Mouse (Mus musculus) hematopoietic stem cell, adult 5-6 weeks (primary cell): ENCODE measurements around the gene Uchl4. TPM values are rescaled to one million over a fixed set of nuclear protein-coding genes. Genes with fewer than 3 reads are reported as not detected.
"Not testable (repeated sequence)": the region's sequence is repeated elsewhere in the genome, so short reads cannot be mapped to it uniquely, and the experiment has no call there.

Source experiments
- ATAC-seq, 2 experiments: fragments of 125-278 bp in 1 of 2; replicated peaks in 1 of 2; 2 replicates each; pipeline ENCODE4 v1.8.0; 2016 to 2017; ENCODE audit warnings: inconsistent platforms in 2 of 2, mild to moderate bottlenecking in 2 of 2, moderate number of reproducible peaks in 2 of 2, low read depth in 1 of 2, moderate TSS enrichment in 1 of 2; ENCODE audit not compliant: low FRiP score in 2 of 2, poor library complexity in 2 of 2, severe bottlenecking in 2 of 2, insufficient read depth in 1 of 2, low TSS enrichment in 1 of 2
- total RNA-seq: library from RNA; stranded (forward); fragments of 172-1452, 232-1000 nt; gene quantifications from 2 replicates; pipeline ENCODE4 v1.2.3, GENCODE M21; 2017

Gene Uchl4
- total RNA-seq, 1 experiment from 2014 or later = not detected

DNA sequence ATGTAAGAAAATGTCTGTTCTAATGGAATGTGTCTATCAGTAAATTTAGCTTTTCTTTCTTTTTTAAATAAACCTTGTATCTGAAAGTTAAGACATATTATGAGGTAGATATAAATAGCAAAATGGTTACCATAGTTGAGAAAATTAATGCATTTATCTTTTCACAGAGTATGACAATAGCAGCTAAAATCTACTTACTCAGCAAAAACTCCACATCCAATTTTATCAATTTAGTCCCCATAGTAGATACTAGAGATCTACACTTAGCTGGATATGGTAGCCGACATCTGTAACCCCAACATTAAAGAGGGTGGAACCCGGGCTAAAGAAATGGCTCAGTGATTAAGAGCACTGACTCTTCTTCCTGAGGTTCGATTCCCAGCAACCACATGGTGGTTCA lies 21.2 kb downstream of the Uchl4 start:
- no peak for ATAC-seq

DNA sequence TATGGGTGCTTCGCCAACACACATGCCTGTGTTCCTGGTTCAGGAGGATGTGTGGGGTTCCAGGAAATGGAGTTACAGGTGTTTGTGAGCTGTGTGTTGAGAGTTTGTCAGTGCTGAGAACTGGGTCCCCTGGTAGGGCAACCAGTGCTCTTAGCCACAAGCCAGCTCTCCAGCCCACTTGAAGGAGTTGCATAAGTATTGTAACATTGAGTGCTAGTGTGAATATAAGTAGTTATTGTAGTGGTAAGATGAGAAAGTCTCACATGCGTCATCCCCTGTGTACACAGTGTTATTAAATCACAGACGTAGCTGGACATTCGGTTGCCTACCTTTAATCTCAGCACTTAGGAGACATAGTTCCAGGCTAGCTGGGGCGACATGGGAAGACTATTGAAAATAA lies 24.9 kb downstream of the Uchl4 start:
- ATAC-seq = no peak

DNA sequence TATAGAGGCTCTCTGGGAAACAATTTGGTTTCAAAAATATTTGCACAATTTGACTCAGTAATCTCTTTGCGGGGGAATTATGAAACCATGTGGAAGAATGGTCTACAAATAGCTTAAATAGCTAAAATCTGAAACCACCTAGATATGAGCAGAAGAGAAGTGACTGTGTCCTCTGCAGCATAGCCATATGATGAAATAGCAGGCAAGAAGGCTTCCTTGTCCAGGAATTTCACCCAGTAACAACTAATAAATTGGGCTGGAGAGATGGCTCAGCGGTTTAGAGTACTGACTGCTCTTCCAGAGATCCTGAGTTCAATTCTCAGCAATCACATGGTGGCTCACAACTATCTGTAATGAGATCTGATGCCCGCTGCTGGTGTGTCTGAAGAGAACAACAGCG lies 26.0 kb downstream of the Uchl4 start:
- ATAC-seq = no peak

DNA sequence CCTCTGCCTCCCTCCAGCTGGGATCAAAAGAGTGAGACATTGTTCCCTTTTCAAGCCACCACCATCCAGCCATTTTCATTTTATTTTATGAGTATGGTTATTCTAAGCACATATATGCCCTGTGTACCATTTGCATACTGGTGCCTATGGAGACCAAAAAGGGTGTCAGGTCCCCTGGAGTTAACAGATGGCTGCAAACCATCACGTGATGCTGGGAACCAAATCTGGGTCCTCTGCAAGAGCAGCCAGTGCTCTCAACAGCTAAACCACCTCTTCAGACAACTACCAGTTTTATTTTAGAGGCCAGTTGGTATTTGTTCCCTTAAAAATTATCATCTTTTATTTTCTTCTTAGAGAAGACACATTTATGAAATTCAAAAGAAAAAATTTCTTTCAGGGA lies 29.8 kb downstream of the Uchl4 start:
- no peak for ATAC-seq

DNA sequence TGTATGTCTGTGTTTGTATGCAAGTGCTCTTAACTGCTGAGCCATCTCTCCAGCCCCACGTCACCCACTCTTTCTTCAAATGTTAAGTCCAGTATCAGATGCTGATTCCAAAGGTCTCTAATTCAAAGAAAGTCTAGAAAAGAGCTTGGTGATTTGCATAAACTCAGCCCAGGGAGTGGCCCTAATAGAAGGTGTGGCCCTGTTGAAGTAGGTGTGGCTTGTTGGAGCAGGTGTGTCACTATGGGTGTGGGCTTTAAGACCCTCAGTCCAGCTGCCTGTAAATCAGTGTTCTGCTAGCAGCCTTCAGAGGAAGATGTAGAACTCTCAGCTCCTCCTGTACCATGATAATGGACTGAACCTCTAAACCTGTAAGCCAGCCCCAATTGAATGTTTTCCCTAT lies 32.2 kb downstream of the Uchl4 start:
- no peak for ATAC-seq

DNA sequence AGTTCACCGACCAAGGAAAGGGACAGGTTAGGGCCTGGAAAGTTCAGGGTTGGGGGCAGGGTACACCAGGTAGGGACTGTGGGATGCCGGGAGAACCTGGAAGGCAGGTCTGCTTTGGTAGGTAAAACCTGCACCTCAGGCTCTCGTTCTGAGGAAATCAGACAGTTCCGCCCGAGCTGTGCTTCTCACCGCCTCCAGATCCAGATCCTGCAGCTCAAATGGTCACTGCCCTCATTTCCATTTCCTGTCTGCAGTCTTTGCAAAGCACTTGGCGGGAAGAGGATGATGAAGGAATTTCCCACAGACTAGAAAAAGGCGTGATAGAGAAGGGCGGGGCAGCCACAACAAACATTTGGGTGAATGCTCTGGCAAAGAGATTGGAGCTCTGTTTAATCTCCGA lies 33.2 kb downstream of the Uchl4 start:
- ATAC-seq = no peak

DNA sequence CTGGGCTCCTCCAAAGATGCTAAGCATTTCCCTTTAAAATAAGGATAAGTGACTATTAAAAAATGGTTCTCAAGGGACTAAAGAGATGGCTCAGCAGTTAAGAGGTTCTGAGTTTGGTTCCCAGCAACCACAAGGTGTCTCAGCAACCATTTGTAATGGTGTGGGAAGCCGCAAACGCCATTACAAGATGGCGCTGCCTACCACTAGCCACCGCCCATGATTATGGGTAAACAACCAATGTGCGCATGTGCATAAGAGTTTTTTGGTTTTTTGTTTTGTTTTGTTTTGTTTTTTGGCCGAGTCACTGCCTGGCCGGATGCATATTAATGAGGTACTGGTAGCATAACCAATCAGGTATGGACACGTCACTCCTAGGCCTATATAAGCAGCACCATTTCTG lies 33.8 kb downstream of the Uchl4 start:
- not testable (repeated sequence) for ATAC-seq

DNA sequence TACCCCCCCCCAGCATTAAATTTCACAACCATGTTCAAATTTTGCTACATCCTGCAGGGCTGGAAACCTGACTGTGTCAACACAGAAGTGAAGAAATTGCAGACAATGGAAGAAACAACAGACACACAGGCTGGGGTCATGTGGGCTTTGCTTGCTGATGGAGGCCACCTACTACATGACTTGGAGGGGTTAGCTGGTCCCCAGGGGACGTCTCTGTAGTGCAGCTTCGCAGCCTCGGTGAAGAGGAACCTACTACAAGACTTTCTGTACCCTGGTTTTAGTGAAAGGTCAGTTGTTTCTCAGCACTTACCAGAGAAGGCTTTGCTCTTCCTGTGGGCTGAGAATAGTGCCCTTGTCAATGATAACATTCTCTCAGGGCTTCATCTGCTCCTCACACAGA lies 36.2 kb downstream of the Uchl4 start:
- ATAC-seq = no peak

DNA sequence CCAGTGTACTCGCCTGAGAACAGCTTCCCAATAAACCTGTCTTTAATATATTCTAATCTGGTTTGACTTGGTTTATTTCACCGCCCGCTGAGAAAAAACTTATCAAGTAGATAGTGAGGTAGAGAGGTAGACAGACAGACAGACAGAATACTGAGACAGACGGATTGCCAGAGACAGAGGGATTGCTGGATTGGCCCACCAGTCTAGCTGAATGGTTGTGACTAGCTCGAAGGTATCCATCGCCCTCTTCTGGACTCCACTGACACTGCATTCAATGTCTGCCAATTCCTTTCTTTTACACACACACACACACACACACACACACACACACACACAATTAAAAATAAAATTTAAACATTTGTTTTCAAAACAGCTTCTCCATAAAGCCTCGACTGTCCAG lies 37.6 kb downstream of the Uchl4 start:
- peak; percentile 46 to 56; a peak in 2 of 4 replicates for ATAC-seq

DNA sequence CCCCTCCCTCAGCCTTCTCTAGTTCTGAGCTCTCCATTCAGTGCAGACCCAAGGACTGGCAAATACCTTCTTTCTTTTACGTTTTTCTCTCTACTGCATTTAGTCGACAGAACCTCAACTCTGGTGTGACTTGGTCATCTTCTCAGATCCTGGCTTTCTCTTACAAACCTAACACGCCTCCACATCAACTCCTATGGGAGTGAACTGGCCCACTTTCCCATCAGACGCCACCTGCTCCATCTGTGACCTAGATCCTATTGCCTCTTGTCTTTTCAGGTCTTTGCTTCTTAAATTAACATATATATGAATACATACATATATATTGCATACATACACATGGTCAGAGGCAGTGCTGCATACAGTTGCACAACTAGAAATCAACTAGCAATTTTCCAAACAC lies 38.8 kb downstream of the Uchl4 start:
- no peak for ATAC-seq

DNA sequence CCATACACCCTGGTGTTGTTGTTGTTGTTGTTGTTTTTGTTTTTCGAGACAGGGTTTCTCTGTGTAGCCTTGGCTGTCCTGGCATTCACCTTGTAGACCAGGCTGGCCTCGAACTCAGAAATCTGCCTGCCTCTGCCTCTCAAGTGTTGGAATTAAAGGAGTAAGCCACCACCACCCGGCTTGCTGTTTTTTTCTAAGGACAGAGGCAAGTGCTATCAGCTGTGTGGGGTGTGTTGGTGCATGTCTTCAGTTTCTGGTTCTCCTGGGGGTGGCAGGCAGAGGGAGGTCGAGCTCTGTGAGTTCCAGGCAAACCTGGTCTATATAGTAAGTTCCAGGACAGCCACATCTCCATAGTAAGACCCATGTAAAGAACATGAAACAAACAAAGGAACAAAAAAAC lies 39.3 kb downstream of the Uchl4 start:
- ATAC-seq = no peak

DNA sequence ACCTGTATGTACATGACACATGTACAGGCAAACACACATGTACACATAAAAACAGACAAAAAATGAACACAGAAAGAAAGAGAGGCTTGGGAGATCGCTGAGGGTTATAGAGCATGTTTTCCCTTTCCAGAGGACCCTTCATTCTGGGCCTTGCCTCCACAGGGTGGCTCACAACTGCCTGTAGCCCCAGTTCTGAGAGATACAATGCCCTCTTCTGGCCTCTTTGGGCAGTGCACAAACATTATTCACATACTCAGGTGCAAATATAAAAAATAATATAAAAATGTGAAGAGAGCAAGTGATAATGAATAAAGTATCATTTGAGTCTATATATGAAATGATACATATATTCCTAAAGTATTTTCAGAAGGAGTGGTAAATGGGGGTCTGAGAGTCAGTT lies 39.9 kb downstream of the Uchl4 start:
- ATAC-seq = no peak

DNA sequence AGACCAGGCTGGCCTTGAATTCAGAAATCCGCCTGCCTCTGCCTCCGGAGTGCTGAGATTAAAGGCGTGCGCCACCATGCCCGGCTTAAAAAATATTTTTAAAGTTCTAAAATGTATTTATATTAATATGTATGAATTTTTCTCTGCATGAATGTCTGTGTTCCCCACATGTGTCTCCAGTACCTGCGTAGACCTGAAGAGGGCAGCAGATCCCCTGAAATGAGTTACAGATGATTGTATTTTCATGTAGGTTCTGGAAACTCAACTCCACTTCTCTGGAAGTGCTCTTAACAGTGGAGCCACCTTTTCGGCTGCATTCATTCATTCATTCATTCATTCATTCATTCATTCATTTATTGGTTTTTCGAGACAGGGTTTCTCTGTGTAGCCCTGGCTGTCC lies 42.7 kb downstream of the Uchl4 start:
- no peak for ATAC-seq

DNA sequence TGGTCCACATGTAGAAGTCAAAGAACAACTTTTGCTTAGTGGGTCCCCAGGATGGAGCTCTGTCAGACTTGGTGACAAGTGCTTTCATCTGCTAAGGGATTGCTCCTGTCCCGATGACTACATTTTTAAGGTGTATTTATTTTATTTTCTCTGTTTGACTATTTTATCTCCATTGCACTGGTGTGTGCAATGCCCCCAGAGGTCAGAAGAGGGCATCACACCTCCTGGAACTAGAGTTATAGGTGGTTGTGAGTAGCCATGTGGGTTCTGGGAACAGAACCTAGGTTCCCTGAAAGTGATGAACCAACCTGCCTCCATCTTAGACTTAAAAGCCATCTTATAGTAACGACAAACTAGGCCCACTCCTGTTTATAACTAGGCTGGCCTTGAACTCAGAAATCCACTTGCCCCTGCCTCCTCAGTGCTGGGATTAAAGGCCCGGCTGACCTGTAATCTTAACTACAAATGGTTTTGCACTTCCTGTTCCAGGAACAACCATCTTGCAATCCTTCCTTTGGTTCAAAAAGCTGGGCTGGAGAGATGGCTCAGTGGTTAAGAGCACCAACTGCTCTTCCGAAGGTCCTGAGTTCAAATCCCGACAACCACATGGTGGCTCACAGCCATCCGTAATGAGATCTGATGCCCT lies 43.8 kb downstream of the Uchl4 start:
- no peak for ATAC-seq

DNA sequence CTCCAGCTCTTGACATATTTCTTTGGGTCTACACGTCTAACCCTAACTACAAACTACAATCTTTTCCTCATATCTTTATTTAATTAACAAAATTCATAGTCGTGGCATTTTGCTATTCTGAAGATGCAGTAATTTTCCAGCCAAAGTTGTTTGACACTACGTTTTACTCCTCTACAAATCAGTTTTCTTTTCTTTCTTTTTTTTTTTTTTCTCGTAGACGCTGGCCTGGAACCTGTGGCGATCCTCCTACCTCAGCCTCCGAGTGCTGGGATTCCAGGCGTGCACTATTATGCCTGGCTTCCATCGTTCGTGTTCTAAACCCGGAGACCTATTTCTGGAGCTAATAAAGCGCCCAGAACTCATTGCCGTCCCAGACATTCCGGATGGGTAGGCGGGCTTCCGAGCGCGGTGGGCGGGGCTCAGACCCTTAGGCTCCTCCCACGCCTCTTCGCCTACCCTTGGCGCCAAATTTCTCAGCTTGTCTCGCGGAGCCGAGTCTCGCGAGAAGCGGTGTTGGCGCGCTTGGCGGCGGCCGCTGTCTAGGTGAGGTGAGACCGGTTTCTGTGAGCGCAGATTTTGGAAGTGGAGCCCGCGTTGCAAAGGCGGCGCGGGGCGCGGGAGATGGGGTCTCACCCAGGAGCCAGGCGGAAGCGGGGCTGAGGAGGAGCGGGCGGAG lies 46.2 kb downstream of the Uchl4 start, which contains the start of gene Tipin:
Gene Tipin (plus strand): TSS at position 477 of the 676 bp plus-strand sequence.
- peak; percentile 98 for ATAC-seq

DNA sequence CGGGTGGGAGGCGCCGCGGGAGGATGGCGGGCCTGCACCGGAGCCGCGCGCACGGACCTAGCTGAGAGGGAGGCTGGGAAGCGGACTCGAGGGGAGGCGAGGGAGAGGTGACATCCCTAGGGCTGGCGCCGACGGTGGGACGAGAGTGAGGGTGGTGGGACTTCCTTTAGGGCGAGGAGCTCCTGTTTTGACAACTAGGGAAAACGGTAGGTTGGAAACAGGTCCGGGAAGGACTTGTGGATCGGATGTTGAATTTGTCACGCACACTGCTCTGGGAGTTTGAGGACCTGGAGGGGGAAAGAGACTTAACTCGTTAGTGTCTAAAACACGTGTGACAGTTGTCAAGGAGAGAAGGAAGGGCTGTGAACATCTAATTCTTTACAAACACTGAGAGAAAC lies 46.8 kb downstream of the Uchl4 start:
- peak in 1 of 2 experiments; percentile 24; a peak in 2 of 4 replicates for ATAC-seq

DNA sequence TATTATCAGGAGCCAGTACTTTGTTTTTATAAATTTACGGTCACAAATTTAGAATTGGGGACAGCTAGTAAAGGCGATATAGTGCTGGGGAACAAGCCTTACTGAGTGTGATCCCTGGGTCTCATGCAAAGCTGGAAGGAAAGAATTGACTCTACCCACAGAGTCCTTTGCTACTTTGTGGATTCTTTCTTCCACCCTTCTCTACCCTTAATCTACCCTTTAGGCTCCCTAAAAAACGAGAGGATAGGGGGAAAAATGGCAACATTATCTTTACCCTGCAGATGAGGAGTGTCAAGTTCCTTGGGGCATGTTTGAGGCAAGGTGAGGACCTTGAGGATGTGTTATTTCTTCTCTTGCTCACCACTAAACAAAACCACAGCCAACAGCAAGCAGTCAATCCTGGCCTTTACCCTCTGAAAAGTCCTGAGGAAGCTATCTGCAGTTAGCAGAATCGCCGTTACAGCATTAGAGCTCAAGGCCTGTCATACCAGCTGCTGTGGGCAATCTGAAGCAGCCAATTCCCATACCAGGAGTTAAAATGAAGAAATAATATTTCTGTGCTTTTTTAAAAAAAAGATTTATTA lies 47.5 kb downstream of the Uchl4 start:
- no peak for ATAC-seq
